Mouse (Mus musculus) CH12.LX (cell line): ENCODE data around the gene Chst11. TPM values are rescaled to one million over a fixed set of nuclear protein-coding genes. Genes with fewer than 3 reads are reported as not detected.

Source experiments
- DNase-seq: peaks from one replicate; pipeline ENCODE4 v3.0.0-alpha.2; 2013; ENCODE audit errors: extremely low read depth
- H3K27ac ChIP-seq: 2 replicates; pipeline ENCODE4 v1.5.1; 2012; ENCODE audit warnings: low read depth, mild to moderate bottlenecking, control low read depth, moderate library complexity; ENCODE audit not compliant: insufficient read depth
- H3K27me3 ChIP-seq: replicated peaks from 2 replicates; pipeline ENCODE3; 2012; ENCODE audit warnings: inconsistent platforms
- H3K36me3 ChIP-seq, 2 experiments: replicated peaks in 1 of 2; 2 replicates each; pipeline versions ENCODE3 to v1.6.1; 2012; ENCODE audit warnings: inconsistent platforms in 1 of 2, low read length in 1 of 2, mild to moderate bottlenecking in 1 of 2, mixed read lengths in 1 of 2, moderate library complexity in 1 of 2; ENCODE audit not compliant: control insufficient read depth in 1 of 2, insufficient read depth in 1 of 2
- H3K4me1 ChIP-seq, 2 experiments: 2 replicates each; pipeline ENCODE4 v1.6.1; 2012; ENCODE audit warnings: inconsistent platforms in 1 of 2, moderate library complexity in 1 of 2; ENCODE audit not compliant: insufficient read depth in 2 of 2, control insufficient read depth in 1 of 2
- H3K4me2 ChIP-seq: 2 replicates; pipeline ENCODE4 v1.6.1; 2012; ENCODE audit warnings: low read depth, mild to moderate bottlenecking, control low read depth; ENCODE audit not compliant: poor library complexity, insufficient read depth, severe bottlenecking
- H3K4me3 ChIP-seq, 3 experiments: fragments of 150-350 bp in 1 of 3; sonication (generic) in 1 of 3; replicated peaks in 1 of 3; 2 replicates each; pipeline versions ENCODE3 to v1.5.1; 2011 to 2012; ENCODE audit warnings: low read depth in 2 of 3, low read length in 2 of 3, mild to moderate bottlenecking in 2 of 3, moderate library complexity in 2 of 3, control low read depth in 1 of 3, improper control_type of control experiment in 1 of 3, inconsistent platforms in 1 of 3, mixed read lengths in 1 of 3; ENCODE audit not compliant: poor library complexity in 1 of 3
- H3K79me2 ChIP-seq: replicated peaks from 2 replicates; pipeline ENCODE4 v1.6.1; 2012; ENCODE audit warnings: mild to moderate bottlenecking, moderate library complexity; ENCODE audit not compliant: control insufficient read depth, poor library complexity, insufficient read depth, severe bottlenecking; ENCODE audit errors: extremely low read depth
- H3K9ac ChIP-seq: 2 replicates; pipeline ENCODE4 v1.6.1; 2012; ENCODE audit warnings: low read depth, mild to moderate bottlenecking, control low read depth, moderate library complexity; ENCODE audit not compliant: insufficient read depth
- H3K9me3 ChIP-seq: replicated peaks from 2 replicates; pipeline ENCODE3; 2012; ENCODE audit warnings: low read length, inconsistent platforms, mixed read lengths
- CTCF ChIP-seq, 2 experiments: IDR thresholded peaks in 1 of 2; conservative IDR thresholded peaks in 1 of 2; 2 replicates each; pipeline ENCODE4 v1.5.1; 2011 to 2012; ENCODE audit warnings: low read depth in 2 of 2, low read length in 2 of 2, improper control_type of control experiment in 1 of 2, inconsistent platforms in 1 of 2, mild to moderate bottlenecking in 1 of 2, moderate library complexity in 1 of 2
- E2F4 ChIP-seq: IDR thresholded peaks from 2 replicates; pipeline ENCODE4 v1.6.1; 2011; ENCODE audit warnings: low read depth, low read length, improper control_type of control experiment; ENCODE audit not compliant: insufficient replicate concordance
- EP300 ChIP-seq: IDR thresholded peaks from 2 replicates; pipeline ENCODE4 v1.6.1; 2011; ENCODE audit warnings: low read length, improper control_type of control experiment
- HCFC1 ChIP-seq: IDR thresholded peaks from 2 replicates; pipeline ENCODE4 v1.6.1; 2012; ENCODE audit warnings: low read depth, mild to moderate bottlenecking, inconsistent platforms, low read length, improper control_type of control experiment
- IRF4 ChIP-seq: IDR thresholded peaks from 2 replicates; pipeline ENCODE4 v1.6.1; 2014; ENCODE audit warnings: low read depth, mild to moderate bottlenecking, inconsistent platforms, low read length, improper control_type of control experiment
- JUN ChIP-seq: IDR thresholded peaks from 2 replicates; pipeline ENCODE4 v1.6.1; 2011; ENCODE audit warnings: low read depth, mild to moderate bottlenecking, low read length, improper control_type of control experiment, moderate library complexity; ENCODE audit not compliant: insufficient read depth
- KAT2A ChIP-seq: IDR thresholded peaks from 2 replicates; pipeline ENCODE4 v1.6.1; 2012; ENCODE audit warnings: low read length, improper control_type of control experiment, inconsistent platforms; ENCODE audit not compliant: insufficient replicate concordance
- MAFK ChIP-seq: IDR thresholded peaks from 2 replicates; pipeline ENCODE4 v1.6.1; 2011; ENCODE audit warnings: low read length, improper control_type of control experiment; ENCODE audit not compliant: insufficient replicate concordance
- MAZ ChIP-seq: IDR thresholded peaks from 2 replicates; pipeline ENCODE4 v1.6.1; 2012; ENCODE audit warnings: low read depth, mild to moderate bottlenecking, inconsistent platforms, low read length, improper control_type of control experiment, moderate library complexity
- MXI1 ChIP-seq: IDR thresholded peaks from 2 replicates; pipeline ENCODE4 v1.6.1; 2011; ENCODE audit warnings: mild to moderate bottlenecking, low read depth, low read length, improper control_type of control experiment
- NRF1 ChIP-seq: IDR thresholded peaks from 2 replicates; pipeline ENCODE4 v1.6.1; 2014; ENCODE audit warnings: low read depth, mild to moderate bottlenecking, inconsistent platforms, low read length, improper control_type of control experiment, moderate library complexity
- PAX5 ChIP-seq: IDR thresholded peaks from 2 replicates; pipeline ENCODE4 v1.6.1; 2012; ENCODE audit warnings: low read length, inconsistent platforms, mixed read lengths
- POLR2A ChIP-seq: IDR thresholded peaks from 2 replicates; pipeline ENCODE4 v1.6.1; 2011; ENCODE audit warnings: low read depth, mild to moderate bottlenecking, improper control_type of control experiment, low read length
- RAD21 ChIP-seq: IDR thresholded peaks from 2 replicates; pipeline ENCODE4 v1.6.1; 2011; ENCODE audit warnings: low read depth, mild to moderate bottlenecking, low read length, improper control_type of control experiment, moderate library complexity
- SIN3A ChIP-seq: IDR thresholded peaks from 2 replicates; pipeline ENCODE4 v1.6.1; 2012; ENCODE audit warnings: low read length, improper control_type of control experiment, inconsistent platforms
- TBP ChIP-seq: conservative IDR thresholded peaks from 2 replicates; pipeline ENCODE4 v1.6.1; 2011; ENCODE audit warnings: low read depth, low read length, improper control_type of control experiment
- USF1 ChIP-seq: IDR thresholded peaks from 2 replicates; pipeline ENCODE4 v1.6.1; 2014; ENCODE audit warnings: low read depth, mild to moderate bottlenecking, inconsistent platforms, low read length, improper control_type of control experiment
- ZC3H11A ChIP-seq: IDR thresholded peaks from 2 replicates; pipeline ENCODE4 v1.6.1; 2012; ENCODE audit warnings: low read depth, mild to moderate bottlenecking, inconsistent platforms, low read length, improper control_type of control experiment
- ZKSCAN1 ChIP-seq: IDR thresholded peaks from 2 replicates; pipeline ENCODE4 v1.6.1; 2012; ENCODE audit warnings: low read depth, inconsistent platforms, low read length, improper control_type of control experiment, borderline replicate concordance
- ZNF384 ChIP-seq: IDR thresholded peaks from 2 replicates; pipeline ENCODE4 v1.6.1; 2012; ENCODE audit warnings: low read depth, low read length, improper control_type of control experiment, inconsistent platforms
- dilution Hi-C: fragments of 300-500 bp; cut with MboI; formaldehyde crosslinking; loops from 2 replicates; pipeline ENCODE4 v1.14.3; 2020; ENCODE audit warnings: low sequenced_read_pairs; ENCODE audit not compliant: extremely low pct_unique_long_range_greater_than_20kb, extremely low pct_ligation_motif_present
- in situ Hi-C: fragments of 300-500 bp; cut with MboI; formaldehyde crosslinking; loops from 3 replicates; pipeline ENCODE4 v1.14.3; 2019; ENCODE audit warnings: low sequenced_read_pairs, low pct_ligation_motif_present, low pct_unique_long_range_greater_than_20kb, mixed read lengths
- polyA plus RNA-seq: library from polyadenylated mRNA; unstranded; fragments of >175 nt; gene quantifications from 2 replicates; pipeline ENCODE4 v1.2.1, GENCODE M21; 2012; ENCODE audit warnings: low read depth; ENCODE audit not compliant: insufficient read length
- total RNA-seq, 2 experiments: library from RNA; depleted of rRNA; stranded (reverse); fragments of 300-350 nt in 1 of 2; fragments of >200 nt in 1 of 2; gene quantifications; 2 replicates each; pipeline ENCODE4 v1.2.3; 2012 to 2014

Gene Chst11
- total and polyA plus RNA-seq, 3 experiments = 3.6 to 5.3 (median 4.5) TPM

DNA sequence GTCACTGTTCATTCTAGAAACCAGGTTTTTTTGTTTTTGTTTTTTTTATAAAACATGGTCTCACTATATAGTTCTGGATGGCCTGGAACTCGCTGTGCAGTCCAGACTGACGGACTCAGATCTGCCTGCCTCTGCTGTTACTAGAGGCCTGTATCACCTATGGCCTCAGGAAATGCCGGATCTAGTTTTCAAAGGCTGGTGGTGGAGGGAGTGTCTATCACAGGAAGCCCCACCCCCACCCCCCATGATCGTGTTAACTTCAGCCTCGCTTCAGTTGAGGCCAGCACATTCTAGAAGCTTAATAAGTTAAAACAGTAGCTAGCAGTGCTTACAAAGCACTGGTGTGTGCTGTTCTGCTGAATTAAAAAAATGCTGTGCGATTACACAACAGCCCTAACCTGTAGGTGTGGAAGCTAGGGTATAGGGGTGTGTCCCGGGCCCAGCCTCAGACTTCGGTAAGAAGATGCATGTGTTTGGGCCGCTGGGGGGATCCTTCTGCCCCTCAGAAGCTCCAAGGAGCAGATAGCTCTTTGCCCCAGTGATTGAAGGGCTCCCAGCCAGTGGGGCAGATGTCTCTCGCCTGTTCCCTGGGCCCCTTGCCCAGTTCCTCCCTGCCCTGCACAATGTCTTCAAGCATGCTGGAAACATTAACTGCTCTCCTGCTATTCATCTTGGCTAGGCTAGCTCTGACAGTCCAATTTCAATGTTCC, 176.5 kb downstream of the Chst11 start:
- no peaks in the 10 kb centered on the region for H3K4me1 ChIP-seq
- no peak for TF ChIP-seq USF1
- no peak for TF ChIP-seq ZC3H11A
- no peak for TF ChIP-seq MXI1
- no peak for TF ChIP-seq MAZ
- no peak for TF ChIP-seq IRF4
- no peak for TF ChIP-seq RAD21
- TF ChIP-seq E2F4 = no peak
- TF ChIP-seq NRF1 = no peak
- no peak for TF ChIP-seq EP300
- no peak for TF ChIP-seq POLR2A
- TF ChIP-seq KAT2A = no peak
- TF ChIP-seq, all 38 proteins: peak for 0
- Histone ChIP-seq H3K4me3 (no peak overlapping the region), H3K36me3 (no peaks in the 10 kb centered on the region), H3K27me3 (no peaks in the 10 kb centered on the region), H3K9me3 (no peaks in the 10 kb centered on the region), H3K4me2 (no peak overlapping the region), H3K27ac (no peak overlapping the region), H3K79me2 (no peaks in the 10 kb centered on the region), H3K9ac (no peak overlapping the region)
- DNase-seq = no peak
- in situ Hi-C loops (no loop called here), dilution Hi-C loops (no loop called here)

DNA sequence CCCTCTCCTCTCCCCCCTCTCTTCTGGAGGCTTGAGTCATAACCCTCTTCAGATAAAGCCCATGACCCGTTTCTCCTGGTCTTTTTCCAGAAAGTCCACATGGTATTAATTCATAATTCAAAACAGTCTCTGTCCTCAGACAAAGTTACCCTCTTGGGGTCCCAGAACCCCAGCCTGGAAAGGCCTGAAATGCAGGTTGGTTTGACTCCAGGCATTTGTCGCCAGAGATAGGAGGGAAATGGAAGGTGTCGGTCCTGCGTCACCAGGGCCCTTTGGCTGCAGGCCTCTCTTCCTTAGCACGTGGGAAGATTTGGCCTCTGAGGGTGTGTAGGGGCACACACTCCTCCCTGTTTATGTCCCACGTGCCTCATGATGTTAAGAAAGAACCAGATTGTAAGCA, 178.6 kb downstream of the Chst11 start:
- in situ Hi-C loops = no loop called here

More for the DNA sequence above, 178.6 kb downstream of the Chst11 start:
- no peaks in the 10 kb centered on the region for H3K27me3 ChIP-seq
- H3K4me2 ChIP-seq = no peak overlapping the region
- H3K9ac ChIP-seq = no peak overlapping the region
- no peaks in the 10 kb centered on the region for H3K79me2 ChIP-seq
- no peak overlapping the region for H3K4me3 ChIP-seq
- no peak overlapping the region for H3K27ac ChIP-seq
- no peak for DNase-seq
- no peaks in the 10 kb centered on the region for H3K36me3 ChIP-seq
- H3K4me1 ChIP-seq = peaks cover 4 to 11% of the 10 kb centered on the region in 2 experiments
- H3K9me3 ChIP-seq = no peaks in the 10 kb centered on the region
- TF ChIP-seq MXI1 (no peak), PAX5 (no peak), IRF4 (no peak), E2F4 (no peak), ZKSCAN1 (no peak), SIN3A (no peak), CTCF (conservative IDR thresholded peaks at IDR 0.05 in 1 of 2, IDR thresholded peaks at IDR 0.05 in 1 of 2; ENCODE audit: low read depth in 2 of 2, low read length in 2 of 2) (no peak), JUN (no peak), ZNF384 (no peak), USF1 (no peak), HCFC1 (no peak), MAFK (no peak), TBP (no peak)
- dilution Hi-C loops = no loop called here
